Mouse (Mus musculus) stomach, embryonic 14.5 days (tissue): ENCODE results near the gene Nek2. TPM values are rescaled to one million over a fixed set of nuclear protein-coding genes. Genes with fewer than 3 reads are reported as not detected.
A peak's percentile ranks its signal among the peaks of the same experiment; 100 is the strongest.

Experiments
- ATAC-seq: fragments of 200-750 bp; cut with Nextera tagmentation; 2 replicates; pipeline ENCODE4 v1.8.0; 2017; ENCODE audit warnings: low read depth, moderate TSS enrichment; ENCODE audit not compliant: insufficient number of reproducible peaks, insufficient read depth, low FRiP score
- H3K27ac ChIP-seq: fragments of 300-500 bp; sonication (generic); 2 replicates; pipeline ENCODE4 v1.5.1; 2014; ENCODE audit warnings: mild to moderate bottlenecking, low read length, moderate library complexity, mixed read lengths
- H3K27me3 ChIP-seq: fragments of 300-500 bp; sonication (generic); 2 replicates; pipeline ENCODE4 v1.6.1; 2014; ENCODE audit warnings: low read length, control low read depth, mixed read lengths; ENCODE audit not compliant: control insufficient read depth, insufficient read depth
- H3K36me3 ChIP-seq: fragments of 300-500 bp; sonication (generic); 2 replicates; pipeline ENCODE4 v1.6.1; 2014; ENCODE audit warnings: mild to moderate bottlenecking, control low read depth, low read length, moderate library complexity, mixed read lengths; ENCODE audit not compliant: control insufficient read depth, insufficient read depth
- H3K4me1 ChIP-seq: fragments of 300-500 bp; sonication (generic); 2 replicates; pipeline ENCODE4 v1.6.1; 2014; ENCODE audit warnings: low read length, control low read depth, mixed read lengths; ENCODE audit not compliant: control insufficient read depth, insufficient read depth
- H3K4me2 ChIP-seq: fragments of 300-500 bp; sonication (generic); replicated peaks from 2 replicates; pipeline ENCODE4 v1.6.1; 2014; ENCODE audit warnings: low read depth, low read length, control low read depth
- H3K4me3 ChIP-seq: fragments of 300-500 bp; sonication (generic); 2 replicates; pipeline ENCODE4 v1.5.1; 2014; ENCODE audit warnings: low read depth, low read length, control low read depth
- H3K9ac ChIP-seq: fragments of 300-500 bp; sonication (generic); replicated peaks from 2 replicates; pipeline ENCODE4 v1.6.1; 2014; ENCODE audit warnings: low read depth, mild to moderate bottlenecking, control low read depth, low read length, moderate library complexity, mixed read lengths
- H3K9me3 ChIP-seq: fragments of 300-500 bp; sonication (generic); 2 replicates; pipeline ENCODE4 v1.6.1; 2016; ENCODE audit warnings: low read depth, low read length, control low read depth; ENCODE audit not compliant: control insufficient read depth
- WGBS: fragments of 180-500 bp; shearing (Covaris S2); extraction: QIAGEN DNeasy Blood & Tissue Kit; methylation state at CpG from one replicate; pipeline ENCODE4 v1.1.7; 2014; 5-methylcytosine and 5-hydroxymethylcytosine counted together
- polyA plus RNA-seq: library from polyadenylated mRNA; unstranded; fragments of >200 nt; fragmentation: Nextera tagmentation; extraction: Ambion mirVana; gene quantifications from 2 replicates; pipeline ENCODE4 v1.2.1, GENCODE M21; 2014

Nek2 gene
- polyA plus RNA-seq, 1 experiment from 2014 or later: 31.0 TPM

DNA sequence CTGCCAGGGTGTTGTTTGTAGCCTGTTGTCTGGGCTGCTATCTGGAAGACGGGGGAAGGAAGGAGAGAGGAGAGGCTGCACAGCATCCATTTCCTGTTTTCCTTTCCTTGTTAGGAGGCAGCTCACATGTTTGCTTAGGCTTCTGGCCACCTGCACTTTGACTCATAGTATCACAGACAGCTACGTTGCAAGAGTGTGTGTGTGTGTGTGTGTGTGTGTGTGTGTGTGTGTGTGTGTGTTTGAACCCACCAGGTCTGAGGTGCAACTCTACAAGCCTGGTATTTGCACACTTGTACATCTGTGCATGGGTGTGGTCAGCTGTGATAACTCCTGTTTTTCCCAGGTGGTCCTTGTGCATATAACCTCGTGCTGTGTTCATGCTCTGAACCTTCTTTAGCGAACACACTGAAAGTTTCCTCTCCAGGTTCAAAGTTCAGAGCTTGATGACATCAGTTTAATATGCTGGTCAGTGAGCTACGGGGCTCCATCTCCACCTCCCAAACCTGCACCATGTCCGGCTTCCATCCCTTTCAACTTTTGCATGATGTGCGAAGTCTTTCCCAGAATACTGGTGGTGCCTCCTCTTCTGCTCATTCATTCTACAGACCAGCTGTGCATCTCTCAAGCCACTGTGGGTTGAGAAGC lies 27.2 kb upstream of the Nek2 start:
- no peaks in the 10 kb centered on the region for H3K9me3 ChIP-seq
- no peaks in the 10 kb centered on the region for H3K27me3 ChIP-seq
- WGBS: 60% methylated on average over 7 of the region's 7 CpGs
- ATAC-seq: no peak
- no peak overlapping the region for H3K9ac ChIP-seq
- H3K27ac ChIP-seq: no peak overlapping the region
- no peaks in the 10 kb centered on the region for H3K36me3 ChIP-seq
- H3K4me2 ChIP-seq: no peak overlapping the region
- H3K4me1 ChIP-seq: no peaks in the 10 kb centered on the region
- H3K4me3 ChIP-seq: no peak overlapping the region

DNA sequence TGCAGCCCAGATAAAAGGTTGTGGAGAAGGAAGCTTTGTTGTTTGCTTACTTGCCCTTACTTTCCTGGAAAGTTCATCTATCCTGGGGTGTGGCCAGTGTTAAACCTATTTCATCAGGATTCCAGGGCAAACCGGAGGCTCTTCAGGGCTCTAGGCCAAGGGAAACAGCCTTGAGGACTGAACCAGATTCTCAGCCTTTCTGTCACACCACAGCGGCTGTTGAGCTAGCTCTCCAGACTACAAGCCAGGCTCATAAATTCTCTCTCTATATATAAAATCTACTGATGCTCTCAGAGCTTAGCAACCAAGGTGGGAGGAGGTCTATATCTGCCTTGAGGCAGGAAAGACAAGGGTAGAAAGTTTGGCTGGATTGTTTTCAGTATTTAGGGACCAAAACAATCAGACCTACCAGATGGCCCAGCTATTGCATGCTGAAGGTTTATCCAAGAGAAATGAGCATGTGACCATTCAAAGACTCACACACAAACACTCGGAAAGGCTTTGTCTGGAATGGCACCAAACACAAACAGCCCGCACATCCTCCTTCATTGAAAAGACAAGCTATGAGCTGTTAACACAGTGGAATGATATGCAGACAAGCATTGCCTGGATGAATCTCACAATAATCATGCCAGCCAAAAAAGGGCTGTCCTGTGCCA lies 24.9 kb upstream of the Nek2 start:
- H3K36me3 ChIP-seq: no peaks in the 10 kb centered on the region
- no peak for ATAC-seq
- 88% methylated on average over 4 of the region's 4 CpGs for WGBS
- H3K9ac ChIP-seq: no peak overlapping the region
- H3K27ac ChIP-seq: no peak overlapping the region
- H3K27me3 ChIP-seq: no peaks in the 10 kb centered on the region
- H3K9me3 ChIP-seq: no peaks in the 10 kb centered on the region
- no peak overlapping the region for H3K4me3 ChIP-seq
- no peak overlapping the region for H3K4me2 ChIP-seq
- H3K4me1 ChIP-seq: no peaks in the 10 kb centered on the region

DNA sequence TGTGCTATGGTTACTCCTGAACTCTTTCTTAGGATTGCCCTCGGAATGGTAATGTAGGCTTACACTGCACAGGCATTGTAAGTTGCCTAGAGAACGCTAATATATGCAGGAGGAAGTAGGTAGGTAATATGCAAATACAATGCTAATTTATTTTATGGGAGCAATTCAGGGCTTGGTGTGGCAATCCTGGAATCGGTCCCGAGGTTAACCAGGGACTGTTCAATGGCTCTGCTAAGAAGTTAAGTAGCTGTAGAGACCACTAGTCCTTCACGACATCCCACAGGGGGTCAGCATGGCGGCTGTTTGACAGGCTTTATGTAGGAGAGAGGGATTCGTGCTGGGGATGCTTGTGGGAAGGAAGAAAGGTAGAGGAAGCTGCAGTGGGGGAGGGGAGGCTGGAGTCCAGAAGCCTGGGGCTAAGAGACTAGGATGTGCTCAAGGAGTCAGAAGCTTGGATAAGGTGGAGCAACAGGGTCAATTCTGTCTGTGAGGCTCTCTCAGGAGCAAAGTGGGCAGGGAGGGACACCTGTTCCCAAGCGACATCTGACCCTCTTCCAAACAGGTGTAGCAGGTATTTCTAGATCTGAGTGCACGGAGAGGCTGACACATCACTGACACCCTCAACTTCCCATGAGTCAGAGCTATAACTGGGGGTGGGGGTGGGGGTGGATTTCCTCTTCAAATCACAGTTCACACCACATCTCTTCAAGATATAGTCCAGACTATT lies 19.0 kb upstream of the Nek2 start:
- Histone ChIP-seq H3K4me3 (no peak overlapping the region), H3K9ac (no peak overlapping the region), H3K4me2 (no peak overlapping the region), H3K9me3 (no peaks in the 10 kb centered on the region), H3K27ac (no peak overlapping the region), H3K27me3 (no peaks in the 10 kb centered on the region), H3K4me1 (no peaks in the 10 kb centered on the region), H3K36me3 (no peaks in the 10 kb centered on the region)
- ATAC-seq: 0 out of 2 replicates have a peak, but pooled peaks have one; percentile 21
- 56% methylated on average over 9 of the region's 9 CpGs for WGBS

DNA sequence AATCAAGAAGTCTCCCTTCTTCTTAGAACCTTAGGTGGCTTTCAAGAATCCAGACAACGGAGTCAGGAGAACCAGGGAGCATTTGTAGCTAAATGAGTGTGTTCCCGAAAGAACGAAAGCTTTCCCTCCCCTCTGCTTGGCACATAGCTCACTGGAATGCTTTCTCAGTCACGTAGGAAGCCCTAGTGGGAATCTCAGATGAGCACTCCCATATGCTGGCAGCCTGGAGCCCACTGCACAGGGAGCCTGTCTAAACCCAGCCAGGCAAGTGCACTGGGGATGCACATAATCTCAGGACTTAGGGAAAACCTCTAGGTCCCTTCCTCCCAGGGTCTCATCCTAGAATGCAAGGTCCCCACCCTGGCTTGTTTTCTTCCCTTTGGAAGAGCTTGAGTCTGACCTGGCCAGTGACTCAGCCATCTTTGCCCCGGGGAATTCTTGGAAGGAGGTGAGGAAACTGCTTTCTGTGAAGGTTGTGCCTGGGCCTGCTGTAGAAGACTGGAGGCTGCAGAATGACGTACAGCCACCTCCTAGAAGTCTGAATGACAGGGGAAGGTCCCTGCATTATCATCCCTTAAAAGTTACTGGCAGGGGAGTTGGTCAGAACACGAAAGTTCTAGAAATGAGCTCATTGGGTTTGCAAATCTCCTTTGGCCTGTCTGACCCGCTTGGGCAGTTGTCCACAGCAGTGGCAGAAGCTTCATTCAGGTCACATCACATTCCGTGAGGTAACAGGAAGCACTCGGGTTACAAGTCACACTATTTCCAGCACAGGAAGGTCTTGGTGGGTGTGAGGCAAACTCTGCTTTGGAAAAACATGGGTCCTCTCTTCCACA lies 18.2 kb upstream of the Nek2 start:
- no peaks in the 10 kb centered on the region for H3K36me3 ChIP-seq
- H3K4me2 ChIP-seq: no peak overlapping the region
- WGBS: 53% methylated on average over 10 of the region's 10 CpGs
- no peaks in the 10 kb centered on the region for H3K9me3 ChIP-seq
- no peak overlapping the region for H3K9ac ChIP-seq
- no peak overlapping the region; the same call in 1 of the 2 replicates for H3K27ac ChIP-seq
- no peaks in the 10 kb centered on the region for H3K4me1 ChIP-seq
- no peaks in the 10 kb centered on the region for H3K27me3 ChIP-seq
- ATAC-seq: no peak
- no peak overlapping the region for H3K4me3 ChIP-seq

DNA sequence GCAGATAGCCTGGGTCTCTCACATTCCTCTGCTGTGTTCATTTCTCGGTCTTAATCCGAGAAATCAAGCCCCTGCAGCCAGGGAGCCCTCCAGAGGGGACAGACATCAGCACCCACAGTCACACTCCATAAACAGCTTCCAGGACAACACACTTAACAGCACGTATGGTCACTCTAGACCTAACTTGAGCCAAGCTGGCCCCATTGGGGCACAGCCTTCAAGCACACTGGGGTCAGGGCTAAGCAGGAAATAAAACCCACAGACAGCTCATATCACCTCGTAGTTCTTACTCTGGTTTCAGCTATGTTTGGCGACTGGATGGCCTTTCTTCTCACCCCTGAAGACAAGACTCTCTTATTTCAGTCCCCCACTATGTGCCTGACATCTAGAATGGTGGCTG lies 16.5 kb upstream of the Nek2 start:
- Histone ChIP-seq H3K27me3 (no peaks in the 10 kb centered on the region), H3K4me2 (no peak overlapping the region), H3K27ac (no peak overlapping the region), H3K4me1 (no peaks in the 10 kb centered on the region), H3K9me3 (no peaks in the 10 kb centered on the region), H3K4me3 (no peak overlapping the region), H3K36me3 (no peaks in the 10 kb centered on the region), H3K9ac (no peak overlapping the region)
- 64% methylated on average over 5 of the region's 5 CpGs for WGBS
- no peak for ATAC-seq

DNA sequence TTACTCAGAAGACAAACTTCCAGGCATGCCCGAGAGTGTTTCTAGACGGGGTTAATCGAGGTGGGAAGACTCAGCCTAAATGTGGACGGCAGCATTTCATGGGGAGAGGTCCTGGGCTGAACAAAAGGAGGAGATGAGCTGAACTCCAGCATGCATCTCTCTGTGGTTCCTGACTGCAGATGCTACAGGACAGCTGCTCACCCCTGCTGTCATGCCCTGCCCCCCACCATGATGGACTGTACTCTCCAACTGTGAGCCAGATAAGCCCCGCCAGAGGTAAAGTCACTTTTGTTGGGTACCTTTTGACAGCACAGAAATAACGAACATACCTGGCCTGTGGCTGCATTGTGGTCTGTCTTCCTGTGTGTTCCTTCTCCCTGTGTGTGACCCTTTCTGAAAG lies 15.5 kb upstream of the Nek2 start:
- H3K9me3 ChIP-seq: no peaks in the 10 kb centered on the region
- H3K4me3 ChIP-seq: no peak overlapping the region
- H3K27ac ChIP-seq: no peak overlapping the region
- H3K27me3 ChIP-seq: no peaks in the 10 kb centered on the region
- H3K4me1 ChIP-seq: no peaks in the 10 kb centered on the region
- H3K9ac ChIP-seq: no peak overlapping the region
- no peak overlapping the region for H3K4me2 ChIP-seq
- no peaks in the 10 kb centered on the region for H3K36me3 ChIP-seq
- WGBS: 57% methylated on average over 6 of the region's 6 CpGs
- ATAC-seq: no peak

DNA sequence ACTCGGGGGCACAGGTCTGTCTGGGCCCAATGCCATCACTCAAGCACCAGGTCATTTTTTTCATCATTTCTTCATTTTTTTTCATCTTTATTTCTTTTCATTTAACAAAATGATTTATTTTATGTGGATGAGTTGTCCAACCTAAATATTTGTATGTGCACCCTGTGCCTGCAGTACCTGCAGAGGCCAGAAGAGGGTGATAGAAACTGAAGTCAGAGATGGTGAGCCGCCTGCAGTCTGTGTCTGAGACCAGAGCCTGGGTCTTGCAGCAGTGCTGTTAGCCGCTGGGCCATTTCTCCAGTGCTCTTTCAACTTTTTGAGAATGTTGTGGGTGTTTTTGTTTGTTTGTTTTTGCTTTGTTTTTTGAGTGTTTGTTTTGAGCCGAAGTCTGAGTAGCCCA lies 14.5 kb upstream of the Nek2 start:
- no peak overlapping the region for H3K4me3 ChIP-seq
- H3K9ac ChIP-seq: no peak overlapping the region
- H3K36me3 ChIP-seq: no peaks in the 10 kb centered on the region
- no peak overlapping the region for H3K27ac ChIP-seq
- 95% methylated on average over 4 of the region's 4 CpGs for WGBS
- no peak for ATAC-seq
- no peak overlapping the region for H3K4me2 ChIP-seq
- H3K27me3 ChIP-seq: no peaks in the 10 kb centered on the region
- H3K9me3 ChIP-seq: no peaks in the 10 kb centered on the region
- H3K4me1 ChIP-seq: no peaks in the 10 kb centered on the region

DNA sequence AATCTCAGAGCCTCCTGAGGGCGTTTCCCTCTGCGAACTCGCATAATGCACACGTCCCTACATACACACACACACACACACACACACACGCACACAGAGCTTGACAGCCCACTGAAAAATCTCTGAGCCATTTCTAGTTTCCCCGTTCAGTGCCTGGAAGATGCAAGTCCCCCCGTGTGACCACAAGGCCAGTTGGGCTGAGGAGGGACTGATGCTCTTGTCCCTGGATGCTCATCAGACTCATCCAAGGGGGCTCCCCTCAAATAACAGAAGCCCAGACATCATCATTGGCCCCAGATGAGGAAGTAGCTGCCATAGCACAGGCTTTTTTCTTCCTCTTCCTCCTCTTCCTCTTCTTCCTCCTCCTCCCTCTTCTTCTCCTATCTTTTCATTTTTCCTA lies 13.3 kb upstream of the Nek2 start:
- H3K36me3 ChIP-seq: no peaks in the 10 kb centered on the region
- H3K27me3 ChIP-seq: no peaks in the 10 kb centered on the region
- no peak for ATAC-seq
- H3K27ac ChIP-seq: no peak overlapping the region
- H3K9ac ChIP-seq: no peak overlapping the region
- no peaks in the 10 kb centered on the region for H3K4me1 ChIP-seq
- H3K9me3 ChIP-seq: no peaks in the 10 kb centered on the region
- H3K4me3 ChIP-seq: no peak overlapping the region
- WGBS: 80% methylated on average over 7 of the region's 7 CpGs
- no peak overlapping the region for H3K4me2 ChIP-seq
